Mouse (Mus musculus): Measurements from ENCODE around the gene Ppp1r3e.

- no peak for TF ChIP-seq CTCF (IDR thresholded peaks at IDR 0.05; ENCODE audit: low read depth, low read length)
- TF ChIP-seq GATA2 (IDR thresholded peaks at IDR 0.05; ENCODE audit: borderline replicate concordance, low read depth, low read length): no peak
- no peak for TF ChIP-seq GATA1 (IDR thresholded peaks at IDR 0.05; ENCODE audit: borderline replicate concordance, low read length)
Measured at GRCm38 (mm10) chr14:54877048-54877715, at the start of gene Ppp1r3e.

Measured in G1E (cell line).